Mouse (Mus musculus): Measurements from ENCODE around the gene Tpbpb.
"Not testable (repeated sequence)": the region's sequence is repeated elsewhere in the genome, so short reads cannot be mapped to it uniquely, and the experiment has no call there.

The Tpbpb gene

GRCm38 (mm10) chr13:60904780-60905179, at the start of gene Tpbpb:
Gene Tpbpb (minus strand): TSS chr13:60904880.
- DNase-seq (ENCODE audit: low read depth, low spot score) = not testable (repeated sequence)

GRCm38 (mm10) chr13:60941884-60942283, 37.2 kb upstream of the Tpbpb start, which contains the start of gene Tpbpa:
Gene Tpbpa (minus strand): TSS chr13:60941984.
- DNase-seq (ENCODE audit: low read depth, low spot score) = not testable (repeated sequence)

GRCm38 (mm10) chr13:60936500-60936901, 31.8 kb upstream of the Tpbpb start, which contains the start of the genes Gm49391 and Ctla2a:
Gene Gm49391 (minus strand): TSS chr13:60936571.
Gene Ctla2a (minus strand): TSS chr13:60936625.
- peak; percentile 66 for DNase-seq (ENCODE audit: low read depth, low spot score)

GRCm38 (mm10) chr13:60935490-60935889, 30.8 kb upstream of the Tpbpb start, which contains the start of gene Gm49393:
Gene Gm49393 (minus strand): TSS chr13:60935590.
- not testable (repeated sequence) for DNase-seq (ENCODE audit: low read depth, low spot score)

GRCm38 (mm10) chr13:60897328-60897727, 7.4 kb downstream of the Tpbpb start, which contains the start of gene Ctla2b:
Gene Ctla2b (minus strand): TSS chr13:60897447.
- peak; percentile 56 for DNase-seq (ENCODE audit: low read depth, low spot score)

- not testable (repeated sequence) for DNase-seq (ENCODE audit: low read depth, low spot score)
Measured at GRCm38 (mm10) chr13:60896794-60897193, 7.9 kb downstream of the Tpbpb start, which contains the start of gene Gm49392. Gene Gm49392 (minus strand): TSS chr13:60896894.

GRCm38 (mm10) chr13:60895406-60896160, 9.1 kb downstream of the Tpbpb start:
- DNase-seq (ENCODE audit: low read depth, low spot score) = no peak

GRCm38 (mm10) chr13:60892301-60892700, 12.4 kb downstream of the Tpbpb start:
- no peak for DNase-seq (ENCODE audit: low read depth, low spot score)

GRCm38 (mm10) chr13:60864281-60864680, 40.4 kb downstream of the Tpbpb start, which contains the start of gene 4930486L24Rik:
Gene 4930486L24Rik (minus strand): TSS chr13:60864475.
- no peak for DNase-seq (ENCODE audit: low read depth, low spot score)

Data from CD4-positive, CD25-positive, alpha-beta regulatory T cell, adult 2 months (primary cell).